Mouse (Mus musculus) neural tube, embryonic 14.5 days (tissue): ENCODE measurements around the gene Zfp710. TPM values are rescaled to one million over a fixed set of nuclear protein-coding genes. Genes with fewer than 3 reads are reported as not detected.
"Not testable (repeated sequence)": the region's sequence is repeated elsewhere in the genome, so short reads cannot be mapped to it uniquely, and the experiment has no call there.

Experiments used
- ATAC-seq: fragments of 200-750 bp; cut with Nextera tagmentation; 2 replicates; pipeline ENCODE4 v1.8.0; 2017; ENCODE audit warnings: low read depth, mild to moderate bottlenecking, moderate TSS enrichment, moderate library complexity
- H3K27ac ChIP-seq: fragments of 300-500 bp; sonication (generic); 2 replicates; pipeline ENCODE4 v1.5.1; 2014; ENCODE audit warnings: low read depth, mild to moderate bottlenecking, control low read depth, low read length, moderate library complexity, mixed read lengths
- H3K27me3 ChIP-seq: fragments of 300-500 bp; sonication (generic); 2 replicates; pipeline ENCODE4 v1.6.1; 2014; ENCODE audit warnings: low read length; ENCODE audit not compliant: control insufficient read depth, insufficient read depth
- H3K36me3 ChIP-seq: fragments of 300-500 bp; sonication (generic); 2 replicates; pipeline ENCODE4 v1.6.1; 2014; ENCODE audit warnings: low read length, mixed read lengths; ENCODE audit not compliant: control insufficient read depth, insufficient read depth
- H3K4me1 ChIP-seq: fragments of 300-500 bp; sonication (generic); 2 replicates; pipeline ENCODE4 v1.6.1; 2014; ENCODE audit warnings: low read length; ENCODE audit not compliant: control insufficient read depth, insufficient read depth
- H3K4me2 ChIP-seq: fragments of 300-500 bp; sonication (generic); 2 replicates; pipeline ENCODE4 v1.6.1; 2014; ENCODE audit warnings: mild to moderate bottlenecking, low read depth, low read length, control low read depth
- H3K4me3 ChIP-seq: fragments of 300-500 bp; sonication (generic); 2 replicates; pipeline ENCODE4 v1.5.1; 2014; ENCODE audit warnings: low read depth, low read length, control low read depth, mixed read lengths
- H3K9ac ChIP-seq: fragments of 300-500 bp; sonication (generic); replicated peaks from 2 replicates; pipeline ENCODE4 v1.6.1; 2014; ENCODE audit warnings: low read depth, mild to moderate bottlenecking, control low read depth, low read length, mixed read lengths
- H3K9me3 ChIP-seq: fragments of 300-500 bp; sonication (generic); 2 replicates; pipeline ENCODE4 v1.6.1; 2016; ENCODE audit warnings: low read length; ENCODE audit not compliant: control insufficient read depth
- WGBS: fragments of 180-500 bp; shearing (Covaris S2); extraction: QIAGEN DNeasy Blood & Tissue Kit; methylation state at CpG from one replicate; pipeline ENCODE4 v1.1.7; 2014; 5-methylcytosine and 5-hydroxymethylcytosine counted together
- polyA plus RNA-seq: library from polyadenylated mRNA; unstranded; fragments of >200 nt; fragmentation: Nextera tagmentation; extraction: Ambion mirVana; gene quantifications from 2 replicates; pipeline ENCODE4 v1.2.1, GENCODE M21; 2014

Zfp710 gene
- 14.0 and 14.1 TPM in 2 replicates for polyA plus RNA-seq

DNA sequence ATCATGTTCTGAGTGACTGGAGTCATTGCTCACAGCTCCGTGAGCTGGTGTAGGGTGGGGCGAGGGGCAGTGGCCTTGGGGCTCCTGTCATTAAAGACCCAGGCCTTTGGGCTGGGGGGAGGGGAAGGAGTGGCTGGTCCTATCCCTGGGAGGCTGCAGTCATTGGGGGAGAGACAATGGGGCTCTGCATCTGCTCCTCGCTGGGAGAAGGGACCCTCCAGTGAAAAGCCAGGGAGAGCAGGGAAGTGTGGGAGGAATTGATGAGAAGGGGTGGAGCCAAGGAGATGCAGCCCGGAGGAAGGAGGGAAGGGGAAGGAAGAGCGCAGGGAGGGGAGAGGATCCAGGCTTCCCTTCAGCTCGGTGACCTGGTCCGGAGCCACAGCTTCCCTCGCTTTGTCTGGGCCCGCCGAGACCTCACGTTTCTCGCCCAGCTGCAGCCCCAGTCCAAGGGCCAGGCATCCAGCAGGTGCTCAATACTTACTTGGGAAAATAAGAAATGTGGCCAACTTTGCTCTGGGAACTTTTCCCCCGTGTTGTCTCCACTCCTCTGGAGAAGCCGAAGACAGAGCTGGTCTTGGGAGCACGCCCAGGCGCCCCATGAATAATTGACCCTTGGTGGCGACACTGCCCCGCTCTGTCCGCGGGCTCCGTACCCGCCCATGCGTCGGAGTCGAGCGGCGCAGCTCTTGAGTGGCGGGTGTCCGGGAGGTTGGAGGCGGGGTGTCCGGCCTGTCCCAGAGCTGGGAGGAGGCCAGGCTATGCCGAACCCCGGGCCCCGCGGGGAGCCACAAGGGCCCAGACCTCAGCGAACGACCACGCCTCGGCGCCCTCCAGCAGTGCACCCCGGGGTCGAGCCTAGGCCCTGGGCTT is at the start of gene Zfp710:
Gene Zfp710, plus strand, starts transcription at position 294 of the 870 bp plus-strand sequence.
- H3K9ac ChIP-seq, result peak within 1 kb of the TSS; percentile 93
- peak within 1 kb of the TSS; percentile 91 for H3K4me2 ChIP-seq
- peak; percentile 76 for ATAC-seq
- H3K4me3 ChIP-seq, result peak within 1 kb of the TSS; percentile 64
- H3K27me3 ChIP-seq, result no peaks in the 10 kb centered on the region
- peak within 1 kb of the TSS; percentile 94 for H3K27ac ChIP-seq
- H3K9me3 ChIP-seq, result no peaks in the 10 kb centered on the region
- H3K36me3 ChIP-seq, result no peaks in the 10 kb centered on the region
- whole genome bisulfite sequencing, result under 1% methylated on average over 41 of the region's 42 CpGs
- H3K4me1 ChIP-seq, result peaks cover 21% of the 10 kb centered on the region

DNA sequence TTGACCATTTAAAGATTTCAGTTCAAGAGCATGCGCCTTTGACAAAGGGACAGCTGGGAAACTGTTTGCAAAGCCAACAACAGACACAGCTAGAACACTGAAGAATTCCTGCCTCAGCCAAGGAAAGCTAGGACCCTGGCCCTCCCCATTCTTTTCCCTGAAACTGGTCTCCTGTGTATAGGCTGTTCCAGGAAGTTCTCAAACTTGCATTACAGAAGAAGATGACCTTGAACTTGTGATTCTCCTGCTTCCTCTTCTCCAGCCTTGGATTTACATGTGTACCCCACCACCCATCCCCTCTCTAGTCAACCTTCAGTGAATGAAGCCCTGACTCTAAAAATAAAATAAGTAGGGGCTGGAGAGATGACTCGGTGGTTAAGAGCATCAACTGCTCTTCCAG is 49.3 kb upstream of the Zfp710 start:
- H3K27me3 ChIP-seq, result no peaks in the 10 kb centered on the region
- no peak for ATAC-seq
- H3K4me2 ChIP-seq, result no peak overlapping the region
- 93% methylated on average over 2 of the region's 2 CpGs for WGBS
- no peak overlapping the region for H3K9ac ChIP-seq
- no peaks in the 10 kb centered on the region for H3K9me3 ChIP-seq
- H3K36me3 ChIP-seq, result no peaks in the 10 kb centered on the region
- no peak overlapping the region for H3K4me3 ChIP-seq
- no peaks in the 10 kb centered on the region for H3K4me1 ChIP-seq
- no peak overlapping the region for H3K27ac ChIP-seq

DNA sequence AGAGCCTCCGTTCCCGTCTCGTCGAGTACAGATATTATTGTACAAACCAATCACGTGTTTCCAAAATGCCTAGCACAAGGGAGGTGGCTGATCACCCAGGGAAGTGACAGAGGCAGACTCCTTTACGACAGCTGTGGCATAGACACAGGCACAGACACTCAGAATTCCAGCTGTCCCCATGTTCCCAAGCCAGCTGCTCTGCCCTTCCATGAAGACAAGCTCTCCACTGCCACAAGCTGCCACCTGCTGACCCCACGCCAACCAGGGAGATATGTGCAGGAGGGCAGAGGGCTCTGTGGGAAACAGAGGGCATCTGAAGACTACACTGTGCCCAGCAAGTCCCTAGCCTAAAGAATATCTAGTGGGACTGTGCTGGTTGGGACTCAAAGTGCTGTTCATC is 37.9 kb upstream of the Zfp710 start:
- 85% methylated on average over 7 of the region's 7 CpGs for WGBS
- Histone ChIP-seq H3K4me1 (no peaks in the 10 kb centered on the region), H3K4me2 (no peak overlapping the region), H3K27ac (no peak overlapping the region), H3K4me3 (no peak overlapping the region), H3K27me3 (no peaks in the 10 kb centered on the region), H3K36me3 (no peaks in the 10 kb centered on the region), H3K9ac (no peak overlapping the region), H3K9me3 (no peaks in the 10 kb centered on the region)
- no peak for ATAC-seq

DNA sequence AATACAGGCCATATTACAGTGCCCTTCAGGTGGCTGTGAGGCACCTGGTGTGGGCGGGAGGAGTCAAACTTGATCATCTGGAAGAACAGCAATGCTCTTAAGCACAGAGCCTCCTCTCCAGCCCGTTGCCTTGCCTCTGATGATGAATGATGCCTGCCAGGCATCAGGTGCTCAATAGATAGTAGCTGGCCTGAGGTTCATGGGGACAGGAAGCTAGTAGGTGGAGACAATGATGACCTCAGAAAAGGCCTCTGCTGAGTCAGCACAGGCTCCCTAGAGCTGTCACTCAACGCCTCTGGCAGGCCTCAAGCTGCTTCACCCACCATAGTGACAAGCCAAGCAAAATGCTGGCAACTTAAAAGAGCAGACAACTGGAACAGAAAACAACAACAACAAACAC is 36.9 kb upstream of the Zfp710 start:
- Histone ChIP-seq H3K27ac (no peak overlapping the region), H3K4me1 (no peaks in the 10 kb centered on the region), H3K9me3 (no peaks in the 10 kb centered on the region), H3K4me2 (no peak overlapping the region), H3K36me3 (no peaks in the 10 kb centered on the region), H3K27me3 (no peaks in the 10 kb centered on the region), H3K9ac (no peak overlapping the region), H3K4me3 (no peak overlapping the region)
- ATAC-seq, result no peak
- WGBS, result 60% methylated on average over 3 of the region's 3 CpGs

DNA sequence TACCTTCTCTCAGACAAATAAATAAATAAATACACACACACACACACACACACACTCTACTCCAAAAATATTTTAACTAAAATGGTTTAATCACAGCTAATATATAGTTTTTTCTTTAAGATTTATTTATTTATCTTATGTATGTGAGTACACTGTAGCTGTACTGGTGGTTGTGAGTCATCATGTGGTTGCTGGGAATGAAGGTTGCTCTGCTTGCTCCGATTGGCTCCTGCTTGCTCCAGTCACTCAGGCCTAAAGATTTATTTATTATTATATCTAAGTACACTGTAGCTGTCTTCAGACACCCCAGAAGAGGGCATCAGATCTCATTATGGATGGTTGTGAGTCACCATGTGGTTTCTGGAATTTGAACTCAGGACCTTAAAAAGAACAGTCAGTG is 36.1 kb upstream of the Zfp710 start:
- not testable (repeated sequence) for H3K4me1 ChIP-seq, H3K27me3 ChIP-seq, H3K9ac ChIP-seq, H3K9me3 ChIP-seq, ATAC-seq, H3K4me3 ChIP-seq, H3K4me2 ChIP-seq, H3K36me3 ChIP-seq, H3K27ac ChIP-seq
- 92% methylated on average over 1 of the region's 1 CpGs for WGBS

DNA sequence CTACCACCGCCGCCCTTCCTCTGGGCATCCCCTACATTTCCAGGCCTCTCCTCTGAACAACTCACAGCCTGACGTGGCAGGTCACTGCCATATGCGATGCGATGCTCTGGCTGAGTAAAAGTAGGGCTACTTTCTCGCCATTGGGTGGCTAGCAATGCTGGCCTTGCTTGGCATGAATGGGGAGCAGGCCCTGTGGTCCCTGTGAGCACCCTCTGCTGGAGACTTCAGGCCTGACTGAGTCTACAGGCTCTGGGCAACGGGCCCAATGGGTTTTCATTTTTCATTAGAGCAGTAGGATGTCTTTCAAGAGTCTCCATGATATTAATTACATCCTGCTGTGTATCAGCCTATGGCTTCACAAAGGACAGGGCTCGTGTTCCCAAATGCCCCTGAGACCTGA is 30.1 kb upstream of the Zfp710 start:
- Histone ChIP-seq H3K4me1 (no peaks in the 10 kb centered on the region), H3K4me3 (no peak overlapping the region), H3K9me3 (no peaks in the 10 kb centered on the region), H3K9ac (no peak overlapping the region), H3K4me2 (no peak overlapping the region), H3K27me3 (no peaks in the 10 kb centered on the region), H3K36me3 (no peaks in the 10 kb centered on the region), H3K27ac (no peak overlapping the region)
- ATAC-seq, result no peak
- 27% methylated on average over 8 of the region's 8 CpGs for WGBS

DNA sequence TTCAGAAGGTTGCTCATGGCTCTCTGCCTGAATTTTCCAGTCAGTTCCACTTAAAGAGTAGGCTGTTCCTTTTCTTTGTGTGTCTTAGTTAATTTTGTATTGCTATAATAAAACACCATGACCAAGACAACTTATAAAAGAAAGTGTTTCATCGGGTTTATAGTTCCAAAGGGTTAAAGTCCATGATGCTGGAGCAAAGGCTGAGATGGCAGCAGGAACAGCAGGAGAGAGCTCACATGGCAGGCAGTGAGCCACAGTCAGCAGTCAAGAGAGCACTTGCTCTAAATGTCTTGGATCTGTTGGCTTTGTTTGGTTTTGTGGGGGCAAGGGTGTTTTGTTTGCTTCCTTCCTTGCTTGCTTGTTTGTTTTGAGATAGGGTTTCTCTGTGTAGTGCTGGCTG is 26.9 kb upstream of the Zfp710 start:
- Histone ChIP-seq H3K4me2 (no peak overlapping the region), H3K4me3 (no peak overlapping the region), H3K9me3 (no peaks in the 10 kb centered on the region), H3K4me1 (no peaks in the 10 kb centered on the region), H3K27ac (no peak overlapping the region), H3K36me3 (no peaks in the 10 kb centered on the region), H3K27me3 (no peaks in the 10 kb centered on the region), H3K9ac (no peak overlapping the region)
- ATAC-seq, result no peak
- 72% methylated on average over 1 of the region's 1 CpGs for WGBS

DNA sequence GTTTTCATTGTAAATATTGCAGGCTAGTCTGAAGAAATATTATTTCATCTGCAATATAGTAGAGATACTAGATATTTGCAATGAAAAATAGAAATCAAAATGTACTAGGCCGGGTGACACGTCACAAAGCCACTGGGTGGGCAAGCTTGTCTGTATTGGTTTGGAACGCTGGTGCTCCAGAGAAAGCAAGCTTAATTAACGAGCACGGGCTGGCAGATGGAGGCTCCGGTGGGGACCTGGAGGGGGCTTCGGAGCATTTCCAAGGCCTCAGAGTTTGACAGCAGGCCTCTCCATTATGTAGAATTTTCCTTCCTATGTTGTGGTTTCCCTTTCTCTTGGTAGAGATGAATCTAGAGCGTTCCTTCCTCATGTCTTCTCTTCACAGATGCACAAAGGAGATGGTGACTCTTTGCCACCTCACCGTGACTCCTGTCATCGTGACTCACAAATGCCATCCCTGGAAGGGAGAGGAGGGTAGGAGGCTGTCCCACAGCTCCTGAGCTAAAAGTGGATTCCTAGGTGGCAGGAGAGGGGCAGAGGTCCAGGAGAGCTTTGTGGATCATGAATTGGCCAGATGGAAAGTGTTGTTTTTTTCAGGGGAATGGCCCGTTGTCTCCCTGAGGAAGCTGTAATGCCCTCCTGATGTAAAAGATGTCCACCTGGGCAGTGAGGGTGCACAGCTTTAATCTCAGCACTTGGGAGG is 22.1 kb upstream of the Zfp710 start:
- Histone ChIP-seq H3K27ac (no peak overlapping the region), H3K4me1 (no peaks in the 10 kb centered on the region), H3K4me2 (no peak overlapping the region), H3K36me3 (no peaks in the 10 kb centered on the region), H3K9me3 (no peaks in the 10 kb centered on the region), H3K4me3 (no peak overlapping the region), H3K27me3 (no peaks in the 10 kb centered on the region), H3K9ac (no peak overlapping the region)
- 73% methylated on average over 11 of the region's 11 CpGs for WGBS
- ATAC-seq, result no peak
